Comparison of ENCODE assay signal across 8 mouse cellular contexts in the genomic region with DNA sequence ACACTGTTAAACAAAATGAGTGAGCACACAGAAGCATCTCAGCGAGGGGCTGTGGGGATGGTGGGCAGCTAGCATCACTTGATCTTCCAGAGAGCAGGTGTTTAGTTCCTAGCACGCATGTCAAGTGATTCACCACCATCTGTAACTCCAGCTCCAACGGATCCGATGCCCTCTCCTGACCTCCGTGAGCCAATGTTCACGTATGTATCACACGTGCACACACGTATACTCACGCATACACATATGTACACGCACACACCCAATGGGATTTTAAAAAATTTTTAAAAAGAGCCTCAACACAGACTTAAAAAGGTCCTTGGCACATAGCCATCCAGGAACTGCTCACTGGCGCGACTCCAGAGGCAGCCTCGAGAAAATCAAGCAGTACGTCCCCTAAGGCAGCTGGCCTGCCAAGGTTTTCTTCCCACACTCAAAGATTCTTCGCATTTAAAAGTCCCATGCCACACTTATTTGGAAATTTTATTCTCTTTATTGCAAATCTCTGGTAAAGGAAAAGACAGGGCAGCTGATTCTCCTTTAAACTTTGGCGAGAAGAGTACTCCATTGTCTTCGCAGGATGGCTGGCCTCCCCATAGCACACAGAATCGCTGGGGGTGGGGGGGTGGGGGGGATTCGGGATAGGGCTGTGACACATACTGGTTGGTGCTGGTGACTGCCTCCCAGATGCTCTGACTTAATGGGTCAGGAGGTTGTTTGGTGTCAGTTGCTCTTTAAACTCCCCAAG. TPM values are rescaled to one million over a fixed set of nuclear protein-coding genes. Genes with fewer than 3 reads are reported as not detected.
DNase-seq lines count a peak whose midpoint lies in the region; ATAC-seq and TF ChIP-seq lines count a peak whose summit lies in the region.

No protein-coding gene starts in this region.

- no peaks in the 10 kb centered on the region for H3K9me3 ChIP-seq in hindbrain, embryonic 16.5 days (ENCODE audit: control insufficient read depth, low read length)
- H3K9me3 ChIP-seq in hindbrain, embryonic 12.5 days (replicated peaks), result no peaks in the 10 kb centered on the region
- no peaks in the 10 kb centered on the region for H3K9me3 ChIP-seq in ES-Bruce4 (replicated peaks; ENCODE audit: control insufficient read depth, insufficient read depth, low read length, poor library complexity, severe bottlenecking)
- H3K9me3 ChIP-seq in midbrain, embryonic 15.5 days, result no peaks in the 10 kb centered on the region

- peak; percentile 34; the same call in 1 of the 2 replicates for ATAC-seq in hindbrain, embryonic 16.5 days
- no peak for ATAC-seq in hindbrain, embryonic 12.5 days (ENCODE audit: low FRiP score)
- ATAC-seq in CD4-positive, CD25-positive, alpha-beta regulatory T cell, adult 4 months, result no peak
- ATAC-seq in midbrain, embryonic 15.5 days (replicated peaks), result no peak

- TF ChIP-seq CTCF in ES-Bruce4 (IDR thresholded peaks at IDR 0.05; ENCODE audit: low read depth, low read length), result no peak

- 0 out of 2 replicates have a peak, but pooled peaks cover 6% of the 10 kb centered on the region for H3K4me1 ChIP-seq in hindbrain, embryonic 16.5 days (ENCODE audit: control insufficient read depth, insufficient read depth, low read depth, low read length)
- H3K4me1 ChIP-seq in hindbrain, embryonic 12.5 days, result 0 out of 2 replicates have a peak, but pooled peaks cover 3% of the 10 kb centered on the region
- H3K4me1 ChIP-seq in ES-Bruce4 (ENCODE audit: control insufficient read depth, insufficient read depth, low read length), result peaks cover 7% of the 10 kb centered on the region
- H3K4me1 ChIP-seq in midbrain, embryonic 15.5 days, result 0 out of 2 replicates have a peak, but pooled peaks cover 2% of the 10 kb centered on the region

- no peak for TF ChIP-seq EP300 in ES-Bruce4 (IDR thresholded peaks at IDR 0.05; ENCODE audit: insufficient read depth, low read depth, low read length)

- 52% methylated on average over 19 of the region's 19 CpGs for WGBS in hindbrain, embryonic 16.5 days
- 76% methylated on average over 19 of the region's 19 CpGs for WGBS in hindbrain, embryonic 12.5 days
- WGBS in midbrain, embryonic 15.5 days, result 65% methylated on average over 19 of the region's 19 CpGs

- no peaks in the 10 kb centered on the region for H3K36me3 ChIP-seq in hindbrain, embryonic 16.5 days (ENCODE audit: control insufficient read depth, insufficient read depth, low read length)
- no peaks in the 10 kb centered on the region for H3K36me3 ChIP-seq in hindbrain, embryonic 12.5 days
- no peaks in the 10 kb centered on the region for H3K36me3 ChIP-seq in ES-Bruce4 (ENCODE audit: control insufficient read depth, insufficient read depth, low read length, poor library complexity, severe bottlenecking)
- no peaks in the 10 kb centered on the region for H3K36me3 ChIP-seq in midbrain, embryonic 15.5 days (replicated peaks)

- H3K9ac ChIP-seq in hindbrain, embryonic 16.5 days (ENCODE audit: low read depth, low read length), result no peak overlapping the region
- H3K9ac ChIP-seq in hindbrain, embryonic 12.5 days, result no peak overlapping the region
- H3K9ac ChIP-seq in ES-Bruce4 (ENCODE audit: low read depth, poor library complexity, severe bottlenecking), result no peak overlapping the region
- H3K9ac ChIP-seq in midbrain, embryonic 15.5 days, result no peak overlapping the region

- H3K4me2 ChIP-seq in hindbrain, embryonic 16.5 days (ENCODE audit: low read length), result no peak overlapping the region
- no peak overlapping the region for H3K4me2 ChIP-seq in hindbrain, embryonic 12.5 days (replicated peaks)
- no peak overlapping the region for H3K4me2 ChIP-seq in midbrain, embryonic 15.5 days

- H3K4me3 ChIP-seq in hindbrain, embryonic 16.5 days (ENCODE audit: low read length), result no peak overlapping the region
- no peak overlapping the region for H3K4me3 ChIP-seq in hindbrain, embryonic 12.5 days
- H3K4me3 ChIP-seq in ES-Bruce4 (ENCODE audit: low read depth, low read length), result no peak overlapping the region
- no peak overlapping the region for H3K4me3 ChIP-seq in midbrain, embryonic 15.5 days

- H3K27me3 ChIP-seq in hindbrain, embryonic 16.5 days (replicated peaks; ENCODE audit: control insufficient read depth, insufficient read depth, low read length), result no peaks in the 10 kb centered on the region
- H3K27me3 ChIP-seq in hindbrain, embryonic 12.5 days, result no peaks in the 10 kb centered on the region
- H3K27me3 ChIP-seq in ES-Bruce4 (ENCODE audit: control insufficient read depth, insufficient read depth, low read length, poor library complexity, severe bottlenecking), result no peaks in the 10 kb centered on the region
- H3K27me3 ChIP-seq in midbrain, embryonic 15.5 days (replicated peaks), result no peaks in the 10 kb centered on the region

- intact Hi-C loops in left cerebral cortex, postnatal 36 days (cut with DNase I), result no loop called here

- peak; percentile 53 to 66 for DNase-seq in adrenal gland, postnatal 36 days
- DNase-seq in left cerebral cortex, postnatal 36 days (ENCODE audit: low spot score in 2 of 2), result peak; percentile 54
- no peak for DNase-seq in spleen, postnatal 14 days (ENCODE audit: low spot score in 2 of 2)

- H3K27ac ChIP-seq in hindbrain, embryonic 16.5 days (ENCODE audit: low read depth, low read length), result no peak overlapping the region
- H3K27ac ChIP-seq in hindbrain, embryonic 12.5 days, result no peak overlapping the region
- H3K27ac ChIP-seq in ES-Bruce4 (ENCODE audit: insufficient read depth, low read length), result 0 out of 2 replicates have a peak overlapping the region, but pooled peaks have one; percentile 30
- no peak overlapping the region for H3K27ac ChIP-seq in midbrain, embryonic 15.5 days

- TF ChIP-seq POLR2A in ES-Bruce4 (IDR thresholded peaks at IDR 0.05; ENCODE audit: insufficient read depth, low read length), result no peak

RNA-seq across cellular contexts. Expression of gene Gcnt3, which starts 50.3 kb away (rescaled TPM):
- 0.05 TPM in 1 of 2 replicates, not detected in the other for polyA plus RNA-seq in hindbrain, embryonic 16.5 days (2015; fragmentation: Nextera tagmentation; extraction: Ambion mirVana)
- polyA plus RNA-seq in hindbrain, embryonic 12.5 days (2016; fragmentation: Nextera tagmentation; extraction: Ambion mirVana), result not detected in 2 replicates
- polyA plus RNA-seq in ES-Bruce4 (2011; ENCODE audit: insufficient read depth, insufficient read length, low read depth, missing spikeins), result 0.18 and 0.61 TPM in 2 replicates
- total RNA-seq in adrenal gland, postnatal 36 days (2021), result not detected
- total RNA-seq in left cerebral cortex, postnatal 36 days (2021), result not detected
- polyA plus RNA-seq in CD4-positive, CD25-positive, alpha-beta regulatory T cell, adult 4 months (2017; shearing (Covaris generic)), result not detected
- polyA plus RNA-seq in midbrain, embryonic 15.5 days (2015; fragmentation: Nextera tagmentation; extraction: Ambion mirVana), result not detected in 2 replicates

RNA-seq across cellular contexts. Expression of gene Fam81a, which starts 54.1 kb away (rescaled TPM):
- polyA plus RNA-seq in hindbrain, embryonic 16.5 days (2015; fragmentation: Nextera tagmentation; extraction: Ambion mirVana), result 13.6 and 16.3 TPM in 2 replicates
- polyA plus RNA-seq in hindbrain, embryonic 12.5 days (2016; fragmentation: Nextera tagmentation; extraction: Ambion mirVana), result 7.4 and 8.3 TPM in 2 replicates
- polyA plus RNA-seq in ES-Bruce4 (2011; ENCODE audit: insufficient read depth, insufficient read length, low read depth, missing spikeins), result 7.8 and 8.3 TPM in 2 replicates
- total RNA-seq in adrenal gland, postnatal 36 days (2021), result 1 to 10 TPM; 2.8 to 3.1 TPM
- total RNA-seq in left cerebral cortex, postnatal 36 days (2021), result 100 to 1,000 TPM; 179 to 198 TPM
- 1 to 10 TPM; 1.3 to 1.5 TPM for polyA plus RNA-seq in CD4-positive, CD25-positive, alpha-beta regulatory T cell, adult 4 months (2017; shearing (Covaris generic))
- 8.2 and 8.4 TPM in 2 replicates for polyA plus RNA-seq in midbrain, embryonic 15.5 days (2015; fragmentation: Nextera tagmentation; extraction: Ambion mirVana)

Comparison
In these comparisons a context has a peak if more than half of its experiments do, and no peak if none do; other contexts are left out.
1. DNase-seq: peak in adrenal gland, postnatal 36 days (2 of 2) and left cerebral cortex, postnatal 36 days (2 of 2); none in spleen, postnatal 14 days (0 of 2).